Mouse (Mus musculus) skeletal muscle tissue, adult 2 months (tissue): ENCODE results near the gene Ch25h.

ENCODE experiments used
- DNase-seq: peaks from one replicate; pipeline ENCODE4 v3.0.0-alpha.2; 2012; ENCODE audit warnings: low read depth, low spot score

Gene Ch25h

DNA sequence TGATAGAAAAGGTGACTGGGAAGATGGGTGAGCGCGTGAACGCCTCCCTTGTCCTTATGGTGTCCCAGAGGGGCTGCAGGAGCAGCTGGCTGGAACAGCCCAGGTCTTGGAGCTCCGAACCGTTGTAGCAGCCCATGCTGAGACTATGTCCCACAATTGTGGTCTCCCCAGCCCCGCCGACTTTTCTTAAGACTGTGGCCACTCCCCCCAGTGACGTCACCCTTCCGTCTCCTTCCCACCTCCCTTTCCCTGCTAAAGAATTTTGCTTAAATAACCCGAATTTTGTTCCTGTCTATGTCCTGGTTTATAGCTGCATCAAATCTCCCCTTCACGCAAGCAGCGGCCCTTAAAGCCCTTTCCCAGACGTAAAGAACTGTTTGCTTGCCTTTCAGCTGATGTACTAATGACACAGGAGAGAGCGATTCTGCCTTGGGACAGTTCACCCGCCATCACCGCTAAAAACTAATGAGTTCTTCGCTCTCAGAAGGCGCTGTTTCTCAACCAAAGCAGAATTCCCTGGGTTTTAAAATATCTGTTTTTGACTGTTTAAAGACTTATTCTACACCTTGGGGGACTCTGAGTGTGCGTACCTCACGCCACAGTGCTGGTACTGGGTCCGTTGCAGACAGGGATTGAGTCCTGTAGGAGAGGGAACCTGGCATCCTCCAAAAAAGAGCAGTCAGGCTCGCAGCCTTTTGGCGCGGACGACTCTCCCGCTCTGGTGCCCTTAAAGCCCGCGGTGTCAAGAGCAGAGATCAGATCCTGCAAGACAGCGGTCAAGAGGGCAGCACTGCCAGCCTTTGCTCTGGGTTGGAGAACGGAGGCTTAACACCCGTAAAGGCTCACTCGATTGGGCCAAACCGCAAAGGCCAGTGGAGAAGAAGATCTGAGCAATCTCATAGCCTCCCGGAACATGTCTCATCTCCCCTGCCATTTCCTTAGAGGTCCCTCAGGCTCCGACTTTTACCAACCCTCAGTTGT is at the start of gene Ch25h:
Ch25h (minus strand) TSS at position 174 of the 981 bp plus-strand sequence.
- DNase-seq: peak; percentile 29

DNA sequence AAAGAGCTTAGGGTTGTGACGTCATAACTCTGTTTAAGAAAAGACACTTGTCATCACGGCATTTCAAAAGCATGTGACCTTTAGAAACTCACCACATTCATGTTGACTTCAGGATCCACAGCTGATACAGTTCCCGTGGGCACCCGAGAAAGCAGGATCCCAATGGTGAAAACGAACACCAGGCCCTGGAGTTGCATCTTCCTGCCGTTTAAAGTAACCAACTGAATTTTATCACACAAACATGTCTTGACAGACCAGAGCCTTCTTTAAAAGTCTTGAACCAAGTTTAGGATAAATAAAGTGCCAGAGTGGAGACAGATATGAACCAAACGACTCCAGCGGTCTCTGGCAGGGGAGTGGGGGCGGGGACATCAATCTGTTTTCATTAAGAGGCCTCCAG is 49.7 kb upstream of the Ch25h start:
- no peak for DNase-seq

DNA sequence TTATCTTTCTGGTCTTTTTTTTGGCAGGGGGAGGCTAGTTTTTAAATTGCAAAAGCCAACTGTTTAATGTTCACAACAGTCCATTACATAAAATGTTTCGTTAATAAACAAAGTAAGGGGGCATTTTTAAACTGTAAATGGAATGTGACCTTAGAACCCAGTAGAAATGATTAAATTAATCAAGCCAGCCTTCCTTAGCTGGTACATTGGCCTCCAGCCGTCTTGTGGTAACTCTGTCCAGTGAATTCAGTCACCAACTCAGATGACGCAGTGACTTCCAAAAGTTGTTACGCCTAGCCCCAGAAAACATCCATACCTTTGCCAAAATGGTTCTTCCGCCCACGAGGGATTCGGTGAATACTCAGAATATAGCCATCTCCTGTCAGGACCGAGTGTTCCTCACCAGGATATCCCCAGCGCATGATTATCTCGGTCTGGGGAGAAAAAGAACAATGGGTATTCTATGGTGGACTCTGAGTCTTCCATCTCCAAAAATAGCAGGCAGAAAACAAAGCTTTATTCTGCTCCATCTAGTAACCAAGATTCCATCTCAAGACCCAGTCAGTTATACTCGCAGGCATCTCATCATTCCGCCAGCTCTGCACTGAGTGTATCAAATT is 48.3 kb upstream of the Ch25h start:
- DNase-seq: no peak

DNA sequence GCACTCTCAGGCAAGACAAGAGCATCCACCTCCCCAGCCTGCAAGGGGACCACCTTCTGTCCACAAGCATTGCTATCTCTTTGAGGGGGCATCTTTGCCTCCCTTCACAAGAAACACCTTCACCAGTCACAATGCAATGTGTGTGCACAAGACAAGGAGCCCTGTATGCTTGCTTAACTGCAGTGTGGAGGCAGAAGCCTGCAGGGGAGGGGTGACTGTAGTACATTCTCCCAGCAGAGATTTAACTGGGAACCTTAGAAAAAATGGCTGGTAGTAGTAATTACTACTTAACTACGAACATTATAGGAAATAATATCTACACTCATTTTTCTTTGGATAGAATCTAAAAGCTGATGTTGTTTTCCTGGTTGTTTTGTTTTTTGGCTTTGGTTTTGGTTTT is 47.0 kb upstream of the Ch25h start:
- DNase-seq: no peak

DNA sequence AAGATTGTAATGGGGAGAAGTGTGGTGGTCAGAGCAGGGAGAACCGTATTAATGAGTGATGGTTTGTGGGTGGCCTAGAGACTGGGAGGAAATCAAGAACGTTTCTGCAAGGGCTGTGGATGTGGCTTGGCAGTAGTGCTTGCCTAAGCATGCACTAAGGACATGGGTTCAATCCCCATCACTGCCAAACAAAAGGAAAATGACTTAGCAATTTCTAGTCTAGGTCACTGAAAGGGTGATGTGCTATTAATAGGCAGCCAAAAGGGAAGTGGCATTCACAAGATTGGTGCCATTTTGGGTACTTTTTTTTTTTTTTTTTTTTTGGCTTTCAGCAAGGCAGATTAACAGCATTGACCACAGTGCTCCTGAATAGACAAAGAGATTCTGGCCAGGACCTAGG is 46.4 kb upstream of the Ch25h start:
- DNase-seq: no peak

DNA sequence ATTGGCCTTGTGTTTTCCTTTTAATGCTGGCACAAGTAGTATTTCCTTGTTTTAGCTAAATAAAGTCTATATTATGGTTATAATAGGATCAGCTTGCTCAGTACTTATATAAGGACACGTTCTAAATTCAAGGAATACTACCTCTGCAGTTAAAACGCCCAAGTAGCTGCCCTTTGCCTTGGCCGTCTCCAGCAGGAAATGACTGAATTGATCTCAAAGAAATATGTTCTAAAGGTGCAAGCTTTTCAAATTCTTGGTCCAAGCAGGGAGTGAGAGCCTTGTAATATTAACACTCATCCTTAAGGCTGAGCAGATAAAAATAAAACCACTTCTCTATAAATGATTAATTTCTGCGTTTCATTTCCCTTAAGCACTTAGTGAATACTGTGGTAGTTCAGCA is 45.1 kb upstream of the Ch25h start:
- no peak for DNase-seq

DNA sequence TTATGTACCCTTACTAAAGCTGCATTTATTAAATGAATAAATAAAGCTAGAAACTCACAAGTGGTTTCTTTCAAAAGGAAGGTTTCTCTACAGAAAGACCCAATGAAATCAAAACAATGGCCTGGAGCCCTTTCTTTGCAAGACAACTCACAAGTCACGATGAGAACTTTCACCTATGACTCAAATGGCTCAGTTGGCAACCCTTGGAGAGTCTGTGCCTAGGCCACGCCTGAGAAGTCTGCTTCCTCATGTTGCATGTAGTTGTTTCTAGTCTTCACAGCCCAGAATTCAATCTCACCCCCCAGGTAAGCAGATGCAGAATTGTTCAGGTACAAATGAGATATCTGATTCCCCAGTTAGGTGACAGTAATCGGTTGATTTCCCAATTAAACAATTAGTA is 44.7 kb upstream of the Ch25h start:
- DNase-seq: no peak

DNA sequence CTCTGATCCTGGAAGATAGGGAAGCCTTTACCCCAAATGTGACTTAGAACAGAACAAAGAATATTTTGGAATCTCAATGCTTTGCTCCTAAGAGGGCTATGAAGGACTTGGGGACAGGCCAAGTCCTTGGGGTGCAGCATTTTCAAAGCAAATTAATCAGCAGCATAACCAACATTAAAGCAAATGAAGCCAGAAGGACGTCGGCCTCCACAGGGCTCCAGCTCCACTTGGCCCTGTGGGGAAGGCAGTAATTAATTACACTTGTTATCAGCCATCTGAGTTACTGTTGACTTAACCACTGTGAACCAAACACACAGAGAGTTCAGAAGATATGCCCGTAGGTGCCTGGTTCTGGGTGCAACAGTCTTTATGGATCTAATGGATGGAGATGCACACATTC is 43.8 kb upstream of the Ch25h start:
- DNase-seq: no peak

DNA sequence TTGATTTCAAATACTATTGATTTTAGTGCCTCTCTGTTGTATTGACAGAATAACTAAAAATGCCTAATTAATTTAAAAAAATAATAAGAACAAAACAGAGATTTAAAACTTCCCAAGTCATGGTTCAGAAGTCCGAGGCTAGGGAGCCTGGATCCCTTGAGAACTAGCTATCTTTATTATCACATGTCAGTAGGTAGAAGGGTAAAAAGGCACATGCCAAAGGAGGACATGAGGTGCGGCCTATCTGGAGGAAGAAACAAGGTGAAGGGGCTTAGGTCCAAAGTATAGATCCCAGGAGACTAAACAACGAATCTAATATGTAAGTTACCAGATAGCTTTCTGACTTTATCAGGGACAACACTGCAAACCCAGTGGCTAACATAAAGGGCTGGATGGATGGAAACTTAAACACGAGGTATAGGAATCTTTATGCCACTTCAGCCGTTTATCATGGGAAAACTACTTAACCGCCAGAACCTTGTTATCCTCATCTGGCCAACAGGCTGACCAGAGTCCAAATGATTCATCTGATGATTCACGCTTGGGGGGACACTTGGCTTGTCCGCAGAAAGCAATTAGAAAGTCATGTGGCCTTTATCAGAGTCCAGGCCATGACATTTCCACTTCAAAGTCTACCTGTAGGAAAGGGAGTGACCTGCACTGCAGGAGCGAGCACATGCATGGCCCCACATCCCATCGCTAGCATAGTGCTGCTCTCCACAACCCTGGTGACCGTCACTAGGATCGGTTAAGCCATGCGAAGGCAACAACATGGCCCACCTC is 43.0 kb upstream of the Ch25h start:
- no peak for DNase-seq

DNA sequence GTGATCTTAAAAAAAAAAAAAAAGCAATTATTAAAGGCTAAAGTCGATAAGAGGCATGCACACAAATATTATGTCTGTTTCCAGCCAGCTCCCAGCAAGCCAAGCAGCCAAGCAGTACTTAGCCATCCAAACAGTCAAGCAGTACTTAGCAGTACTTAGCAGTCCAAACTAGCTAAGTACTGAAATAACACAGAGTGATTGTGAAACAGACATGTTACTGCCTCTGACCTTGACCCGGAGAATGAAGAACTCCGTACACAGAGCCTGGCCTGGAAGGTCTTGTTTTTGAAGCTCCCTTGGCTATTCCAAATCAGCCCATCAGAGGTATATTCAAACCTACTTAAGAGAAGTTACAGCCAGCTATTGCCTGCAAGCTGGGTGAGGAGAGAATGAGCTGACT is 42.2 kb upstream of the Ch25h start:
- no peak for DNase-seq

DNA sequence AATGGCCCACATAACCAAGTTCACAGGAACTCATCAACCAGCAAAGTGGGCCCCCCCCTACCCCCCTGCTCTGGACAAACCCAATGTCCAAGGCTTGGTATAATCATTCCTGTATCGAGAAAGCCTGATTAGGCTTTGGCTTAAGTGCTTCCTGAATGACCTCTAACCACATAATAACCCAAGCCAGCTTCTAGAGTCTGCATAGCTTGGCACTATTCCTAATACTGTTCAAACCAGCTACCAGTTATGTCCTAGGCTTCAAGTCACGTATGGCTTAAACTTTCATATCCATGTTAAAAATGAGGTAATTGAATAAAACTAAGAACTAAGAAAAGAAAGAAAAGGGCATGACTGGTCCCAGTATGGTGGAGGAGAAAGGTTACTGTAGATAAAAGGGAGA is 41.4 kb upstream of the Ch25h start:
- no peak for DNase-seq

DNA sequence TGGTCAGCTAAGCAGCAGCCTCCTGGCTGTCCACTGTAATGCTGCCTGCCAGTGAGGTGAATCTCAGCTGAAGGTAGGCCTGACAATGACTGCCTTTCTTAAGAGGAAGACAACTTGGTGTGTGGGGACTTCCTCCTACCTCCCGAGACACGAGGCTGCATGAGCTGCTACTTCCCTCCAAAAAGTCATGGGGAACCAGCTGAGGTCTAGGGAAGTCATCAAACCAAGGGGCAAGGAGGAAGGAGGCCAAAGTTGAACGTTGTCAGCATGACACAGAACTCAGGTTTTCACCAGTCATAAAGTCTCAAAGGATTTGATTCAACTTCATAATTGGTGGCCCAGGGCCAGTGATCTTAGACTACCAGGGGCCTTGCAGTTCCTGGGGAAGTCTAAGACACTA is 40.7 kb upstream of the Ch25h start:
- DNase-seq: no peak

DNA sequence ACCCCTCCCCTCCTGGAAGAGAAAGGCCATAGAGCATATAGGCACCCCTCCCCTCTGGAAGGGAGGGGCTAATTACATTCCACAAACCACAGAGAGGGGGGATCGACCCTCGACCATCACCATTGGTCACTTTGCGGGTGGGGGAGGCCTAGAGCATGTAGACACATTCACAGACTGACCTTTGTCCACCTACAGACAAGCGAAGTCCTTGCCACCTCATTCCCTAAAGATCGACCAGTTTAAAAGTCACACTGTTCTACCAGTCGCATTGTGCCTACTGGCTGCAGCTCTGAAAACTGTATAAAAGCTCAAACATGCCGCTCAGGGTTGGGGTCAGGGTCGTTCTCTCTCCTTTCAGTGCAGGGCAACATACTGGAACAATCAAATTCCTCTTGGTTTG is 36.6 kb upstream of the Ch25h start:
- DNase-seq: no peak

DNA sequence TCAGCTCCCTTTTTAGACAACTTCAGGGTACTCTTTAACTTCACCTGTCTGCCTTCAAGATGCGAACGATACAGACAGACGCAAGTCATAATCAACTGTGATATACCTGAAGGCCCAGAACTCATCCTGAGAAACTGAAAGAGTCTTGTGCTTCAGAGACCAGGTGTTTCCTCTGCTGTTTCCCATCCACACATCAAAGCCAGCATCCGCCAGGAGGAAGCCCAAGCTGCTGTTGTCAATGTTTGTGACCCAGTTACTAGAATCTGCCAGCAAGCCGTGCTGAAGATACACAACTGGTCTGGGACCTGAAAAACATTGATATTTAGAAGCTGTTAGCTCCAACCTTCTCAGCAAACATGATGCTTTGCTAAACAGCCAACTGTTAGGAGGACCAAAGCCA is 35.8 kb upstream of the Ch25h start:
- no peak for DNase-seq

DNA sequence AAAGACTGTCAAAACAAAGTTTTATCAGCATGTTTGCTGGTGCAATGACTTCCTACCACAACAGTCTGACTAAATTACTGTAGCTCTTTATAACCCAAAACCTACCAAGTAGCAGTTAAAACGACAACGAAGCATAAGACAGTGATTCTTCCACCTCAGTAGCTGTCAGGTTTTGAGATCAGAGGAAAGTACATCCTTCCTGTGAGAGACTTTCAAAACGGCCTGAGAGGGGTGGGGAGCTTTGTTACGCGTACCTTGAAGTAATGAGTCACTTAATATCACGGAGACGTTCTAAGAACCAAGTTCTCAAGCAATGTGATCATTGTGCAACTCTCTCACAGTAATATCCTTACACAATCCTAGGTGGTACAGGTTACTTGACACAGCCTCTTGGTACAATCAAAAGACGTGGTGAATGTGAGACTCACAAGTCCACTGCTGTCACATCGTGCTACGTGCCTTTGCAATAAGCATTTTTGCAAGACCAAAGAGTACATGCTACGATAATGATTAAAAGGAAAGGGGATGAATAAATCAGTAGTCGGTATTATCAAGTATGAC is 30.3 kb upstream of the Ch25h start:
- no peak for DNase-seq

DNA sequence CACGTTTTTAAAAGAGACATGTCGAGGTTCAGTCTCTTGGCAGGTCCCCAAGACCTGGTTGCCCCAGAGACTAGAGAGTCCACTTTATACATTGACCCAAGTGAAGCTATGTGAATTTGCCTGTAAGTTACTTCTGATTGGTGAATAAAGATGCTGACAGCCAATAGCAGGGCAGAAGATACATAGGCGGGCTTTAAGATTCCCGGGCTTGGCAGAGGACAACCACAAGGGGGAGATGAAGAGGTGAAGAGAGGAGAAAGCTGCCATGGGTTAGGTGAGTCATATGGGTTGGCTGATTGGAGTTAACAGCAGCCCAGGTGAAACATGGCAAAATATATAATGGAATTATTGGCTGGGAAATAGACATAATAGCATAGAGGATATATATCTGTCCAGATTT is 25.8 kb upstream of the Ch25h start:
- peak; percentile 33 for DNase-seq

DNA sequence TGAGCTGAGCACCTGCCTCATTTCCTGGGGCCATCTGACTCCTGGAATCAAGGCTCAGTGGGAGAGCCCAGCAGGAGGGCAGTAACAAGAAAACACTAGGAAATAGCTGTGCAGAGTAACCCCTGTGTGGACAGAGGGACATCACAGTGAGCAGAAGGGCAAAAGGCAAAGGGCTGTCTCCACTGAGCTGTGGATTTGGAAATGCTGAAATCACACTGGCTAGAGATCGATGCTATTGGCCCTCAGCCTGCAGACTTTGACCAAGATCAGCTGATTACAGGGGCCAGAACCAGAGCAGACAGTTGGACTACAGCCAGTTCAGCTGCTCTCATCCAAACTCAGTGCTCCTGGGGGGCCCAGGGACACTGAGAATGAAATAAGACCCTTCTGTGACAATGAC is 21.4 kb upstream of the Ch25h start:
- DNase-seq: no peak

DNA sequence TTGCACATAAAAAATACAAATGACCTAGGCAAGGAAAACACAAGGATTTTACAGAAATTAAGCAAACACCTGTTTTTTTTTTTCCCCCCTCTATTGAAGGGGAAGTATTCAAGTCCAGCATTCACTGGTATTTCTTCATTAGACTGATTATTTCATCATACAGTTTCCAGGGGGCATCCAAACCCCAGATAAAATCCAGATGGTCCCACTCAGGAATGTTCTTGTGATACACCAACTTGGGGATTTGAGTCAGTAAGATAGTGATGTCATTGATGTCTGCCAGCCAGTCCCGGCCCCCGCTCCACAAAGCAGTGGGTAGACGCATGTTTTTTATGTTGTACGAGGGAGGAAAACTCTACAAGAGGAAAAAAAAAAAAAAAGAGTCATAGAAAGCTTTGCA is 18.9 kb upstream of the Ch25h start:
- DNase-seq: no peak

DNA sequence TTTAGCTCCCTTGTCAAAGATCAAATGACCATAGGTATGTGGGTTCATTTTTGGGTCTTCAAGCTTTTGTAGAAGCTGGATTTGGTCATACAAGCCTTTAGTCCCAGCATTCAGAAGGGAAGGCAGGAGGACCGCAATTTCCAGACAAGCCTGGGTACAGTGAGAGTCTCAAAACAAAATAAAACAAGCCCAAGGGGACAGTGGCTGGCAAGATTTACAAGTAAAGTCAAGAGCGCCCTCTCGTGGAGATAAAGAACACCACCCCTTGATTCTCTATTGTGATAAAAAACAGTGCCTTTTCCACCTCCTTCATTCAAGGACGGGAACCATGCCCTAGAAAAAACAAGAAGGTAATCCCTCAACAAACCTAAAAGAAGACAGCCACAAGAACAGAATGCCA is 8.6 kb upstream of the Ch25h start:
- DNase-seq: peak; percentile 59

DNA sequence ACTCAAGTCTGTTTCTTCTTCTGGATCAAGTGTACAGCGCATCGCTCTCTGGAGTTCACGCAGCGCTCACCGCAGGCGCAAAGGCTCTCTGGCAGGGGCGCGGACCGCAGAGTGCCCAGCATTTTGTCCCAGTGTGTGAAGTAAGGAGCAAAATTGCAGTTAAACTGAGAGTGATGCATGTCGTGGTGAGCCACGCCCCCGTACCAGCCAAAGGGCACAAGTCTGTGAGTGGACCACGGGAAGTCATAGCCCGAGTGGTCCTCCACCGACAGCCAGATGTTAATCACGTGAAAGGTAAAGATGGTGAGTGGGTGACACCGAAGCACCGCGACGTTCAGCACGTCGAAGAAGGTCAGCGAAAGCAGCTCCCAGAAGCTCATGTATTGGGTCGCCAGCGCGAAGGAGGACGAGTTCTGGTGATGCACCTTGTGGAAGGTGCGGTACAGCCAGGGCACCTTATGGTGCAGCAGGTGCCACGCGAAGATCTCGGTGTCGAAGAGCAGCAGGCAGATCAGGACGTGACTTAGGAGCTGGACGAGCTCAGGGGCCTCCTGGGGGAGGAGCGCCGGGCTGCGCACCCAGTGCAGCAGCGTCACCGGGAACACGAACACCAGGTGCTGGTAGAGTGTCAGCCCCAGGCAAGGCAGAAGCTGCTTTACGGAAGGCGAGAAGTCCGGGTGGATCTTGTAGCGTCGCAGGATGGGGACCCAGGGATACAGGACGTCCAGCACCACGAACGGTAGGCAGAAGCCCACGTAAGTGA is 555 bp downstream of the Ch25h start:
- no peak for DNase-seq

DNA sequence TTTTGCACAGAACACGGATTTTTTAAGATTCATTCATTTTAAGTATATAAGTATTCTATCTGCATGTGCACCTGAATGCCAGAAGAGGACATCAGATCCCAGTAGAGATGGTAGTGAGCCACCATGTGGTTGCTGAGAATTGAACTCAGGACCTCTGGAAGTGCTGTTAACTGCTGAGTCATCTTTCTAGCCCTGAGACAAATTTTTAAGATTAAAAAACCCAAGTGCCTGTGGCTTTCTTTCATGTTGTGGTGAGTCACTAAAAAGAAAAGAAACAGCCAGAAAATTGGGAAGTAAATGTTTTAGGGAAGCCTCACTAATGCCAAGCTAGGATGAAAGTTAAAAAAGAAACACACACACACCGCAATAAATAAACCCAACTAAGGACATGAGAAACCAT is 3.3 kb downstream of the Ch25h start:
- DNase-seq: no peak
